Mouse (Mus musculus): Measurements from ENCODE around the gene Prss54. TPM values are rescaled to one million over a fixed set of nuclear protein-coding genes. Genes with fewer than 3 reads are reported as not detected.

Prss54 gene
- total RNA-seq, 2 experiments from 2014 or later, result not detected

DNA sequence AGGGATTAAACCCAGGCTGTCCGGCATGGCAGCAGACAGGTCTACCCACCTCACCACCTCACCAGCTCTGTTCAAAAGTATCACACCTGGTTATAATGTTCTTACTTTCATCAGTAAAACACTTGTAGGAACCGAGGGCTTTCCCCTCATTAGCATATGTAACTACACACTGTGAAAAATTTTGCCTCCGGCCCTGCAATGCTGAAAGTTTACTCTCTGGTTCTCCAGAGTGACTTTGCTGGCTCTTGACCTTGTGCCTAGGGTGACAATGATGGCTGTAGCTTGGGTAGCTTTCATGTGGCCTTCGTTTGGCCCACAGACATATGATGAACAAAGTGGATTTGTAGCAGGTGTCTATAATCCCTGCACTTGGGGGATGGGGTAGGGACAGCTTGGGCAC is 29.2 kb downstream of the Prss54 start:
- TF ChIP-seq CTCF (IDR thresholded peaks at IDR 0.05), result no peak
- intact Hi-C loops (cut with DNase I), result no loop called here
- H3K4me3 ChIP-seq, result no peak overlapping the region
- H3K27ac ChIP-seq, result no peak overlapping the region
- no peak for DNase-seq

DNA sequence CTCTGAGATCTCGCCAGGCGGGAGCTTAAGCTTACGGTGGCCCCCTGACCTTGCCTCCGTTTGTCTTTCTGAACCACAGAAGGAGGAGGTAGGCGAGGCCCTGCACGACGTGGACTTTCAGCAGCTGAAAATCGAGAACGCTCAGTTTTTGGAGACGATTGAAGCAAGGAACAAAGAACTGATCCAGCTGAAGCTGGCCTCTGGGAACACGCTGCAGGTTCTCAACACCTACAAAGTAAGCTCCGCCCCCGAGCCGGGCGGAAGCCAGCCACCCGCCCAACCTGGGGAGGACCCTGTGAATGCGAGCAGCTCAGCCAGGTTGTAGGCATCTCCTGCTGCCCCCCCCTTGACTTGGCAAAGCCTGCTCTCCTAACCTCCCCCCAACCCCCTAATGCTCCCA is 30.3 kb downstream of the Prss54 start:
- no peak overlapping the region for H3K4me3 ChIP-seq
- no peak overlapping the region for H3K27ac ChIP-seq
- no peak for TF ChIP-seq CTCF (IDR thresholded peaks at IDR 0.05)
- intact Hi-C loops (cut with DNase I), result no loop called here
- DNase-seq, result no peak

DNA sequence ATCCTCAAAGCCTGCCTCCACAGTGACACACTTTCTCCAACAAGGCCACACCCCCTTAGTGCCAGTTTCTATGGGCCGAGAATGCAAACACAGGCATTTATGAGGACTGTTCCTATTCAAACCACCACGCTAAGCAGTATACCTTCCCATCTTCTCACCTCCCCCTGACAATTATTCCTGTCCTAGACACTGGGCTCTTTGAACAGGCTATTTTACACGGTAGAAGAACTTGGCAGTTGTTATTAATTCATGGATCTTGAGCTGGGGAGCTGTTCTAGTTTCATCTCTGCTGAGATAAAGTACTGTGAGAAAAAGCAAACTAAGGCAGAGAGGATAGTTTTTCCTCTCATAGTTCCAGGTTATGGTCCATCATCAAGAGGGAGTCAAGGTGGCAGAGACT is 33.1 kb downstream of the Prss54 start:
- Histone ChIP-seq H3K27ac (no peak overlapping the region), H3K4me3 (no peak overlapping the region)
- no peak for DNase-seq
- TF ChIP-seq CTCF (IDR thresholded peaks at IDR 0.05), result no peak
- intact Hi-C loops (cut with DNase I), result no loop called here

DNA sequence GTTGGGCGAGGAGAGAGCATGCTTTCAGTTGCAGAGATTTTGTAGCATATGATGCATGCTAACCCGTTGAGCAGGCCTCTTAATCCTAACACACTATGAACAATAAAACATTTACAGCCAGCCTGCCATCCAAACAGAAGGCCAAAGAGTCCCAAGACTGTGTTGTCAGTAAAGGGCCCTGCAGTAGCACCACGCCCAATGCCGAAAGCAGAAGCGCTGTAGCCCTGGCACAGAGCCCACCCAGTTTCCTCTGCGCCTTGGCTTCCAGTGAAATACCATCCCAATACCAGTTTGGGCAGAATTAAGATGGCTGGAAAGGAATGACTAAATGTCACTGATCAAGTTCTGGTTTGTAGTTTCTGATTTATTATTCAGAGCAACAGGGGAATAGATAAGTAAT is 33.9 kb downstream of the Prss54 start:
- DNase-seq, result no peak
- TF ChIP-seq CTCF (IDR thresholded peaks at IDR 0.05), result no peak
- intact Hi-C loops (cut with DNase I), result no loop called here
- Histone ChIP-seq H3K27ac (no peak overlapping the region), H3K4me3 (no peak overlapping the region)

DNA sequence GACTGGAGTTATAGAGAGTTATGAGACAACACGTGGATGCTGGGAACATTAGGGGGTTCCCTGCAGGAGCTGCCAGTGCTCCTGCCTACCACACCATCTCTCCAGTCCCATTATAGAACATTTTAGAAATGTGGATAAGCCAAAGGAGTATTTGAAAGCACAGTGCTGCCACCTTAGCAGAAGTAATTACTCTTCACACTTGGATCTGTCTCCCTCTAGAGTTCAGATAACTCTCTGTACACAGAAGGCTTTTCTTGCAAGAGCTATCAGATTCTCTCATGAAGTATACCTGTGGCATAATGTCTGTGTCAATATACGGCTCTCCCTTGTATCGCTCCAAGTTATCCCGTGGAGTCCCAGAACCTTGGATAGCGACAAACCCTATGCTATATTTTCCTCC is 36.7 kb downstream of the Prss54 start:
- no peak for DNase-seq

DNA sequence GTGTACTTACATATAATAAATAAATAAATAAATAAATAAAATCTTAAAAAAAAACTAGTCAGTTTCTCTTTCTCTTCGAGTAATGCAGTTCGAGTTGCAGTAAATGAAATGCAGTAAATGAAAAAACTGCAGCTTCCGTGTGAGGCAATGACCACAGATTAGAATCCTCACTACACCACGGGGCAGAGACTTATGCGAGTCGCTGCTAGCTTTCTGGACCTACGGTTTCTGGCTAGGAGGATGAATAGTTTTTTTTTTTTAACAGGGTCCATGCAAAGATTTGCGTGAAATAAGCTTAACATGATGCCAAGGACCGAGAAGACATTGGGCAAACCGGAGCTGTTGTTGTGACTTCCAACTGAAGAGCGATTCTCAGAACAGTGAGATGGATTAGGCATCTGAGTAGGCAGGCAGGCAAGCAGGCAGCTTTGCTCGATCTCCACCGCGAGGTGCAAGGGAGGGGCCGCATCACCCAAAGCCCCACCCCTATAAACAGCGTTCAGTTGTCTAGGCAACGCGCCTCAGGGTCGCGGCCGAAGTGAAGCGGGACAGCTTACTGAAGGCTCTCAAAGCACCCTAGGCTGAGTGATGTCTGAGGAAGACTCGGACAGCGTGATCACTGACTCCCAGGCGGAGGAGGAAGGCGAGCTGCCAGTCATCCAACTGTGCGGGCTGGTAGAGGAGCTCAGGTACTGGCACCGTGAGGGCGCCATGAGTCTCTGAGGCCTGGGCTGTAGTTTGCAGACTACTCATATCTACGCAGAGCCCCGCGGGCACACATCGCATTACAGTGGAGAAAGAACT is 42.4 kb downstream of the Prss54 start, which contains the start of gene Ccdc113:
TSS of gene Ccdc113 (plus strand) at position 502 of the 804 bp plus-strand sequence.
- TF ChIP-seq CTCF (IDR thresholded peaks at IDR 0.05), result no peak
- peak within 1 kb of the TSS; percentile 66 for H3K4me3 ChIP-seq
- peak; percentile 39 for DNase-seq
- intact Hi-C loops (cut with DNase I), result no loop called here
- no peak within 1 kb of the TSS for H3K27ac ChIP-seq

More for the DNA sequence above, 36.7 kb downstream of the Prss54 start:
- TF ChIP-seq CTCF (IDR thresholded peaks at IDR 0.05), result peak; percentile 28; the same call in 1 of the 2 replicates
- Histone ChIP-seq H3K4me3 (no peak overlapping the region), H3K27ac (no peak overlapping the region)
- intact Hi-C loops (cut with DNase I), result no loop called here

DNA sequence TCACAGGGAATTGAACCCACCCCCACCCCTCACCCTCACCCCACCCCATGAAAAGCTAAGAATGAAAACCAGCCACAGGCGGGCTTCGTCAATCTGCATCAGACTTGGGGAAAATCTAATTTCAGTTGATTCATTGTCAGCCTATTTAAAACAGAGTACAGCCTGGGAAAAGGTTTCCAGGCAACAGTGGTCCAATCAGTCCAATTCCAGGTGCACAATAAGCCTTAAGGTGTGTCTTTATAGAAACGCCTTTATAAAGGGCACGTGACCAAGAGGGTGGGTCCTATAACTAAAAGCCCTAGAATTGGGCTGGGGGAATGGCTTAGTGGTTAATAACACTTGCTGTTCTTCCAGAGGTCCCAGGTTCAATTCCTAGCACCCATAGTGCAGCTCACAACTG is 43.9 kb downstream of the Prss54 start:
- no peak for TF ChIP-seq CTCF (IDR thresholded peaks at IDR 0.05)
- intact Hi-C loops (cut with DNase I), result no loop called here
- H3K27ac ChIP-seq, result no peak overlapping the region
- H3K4me3 ChIP-seq, result no peak overlapping the region
- DNase-seq, result no peak

DNA sequence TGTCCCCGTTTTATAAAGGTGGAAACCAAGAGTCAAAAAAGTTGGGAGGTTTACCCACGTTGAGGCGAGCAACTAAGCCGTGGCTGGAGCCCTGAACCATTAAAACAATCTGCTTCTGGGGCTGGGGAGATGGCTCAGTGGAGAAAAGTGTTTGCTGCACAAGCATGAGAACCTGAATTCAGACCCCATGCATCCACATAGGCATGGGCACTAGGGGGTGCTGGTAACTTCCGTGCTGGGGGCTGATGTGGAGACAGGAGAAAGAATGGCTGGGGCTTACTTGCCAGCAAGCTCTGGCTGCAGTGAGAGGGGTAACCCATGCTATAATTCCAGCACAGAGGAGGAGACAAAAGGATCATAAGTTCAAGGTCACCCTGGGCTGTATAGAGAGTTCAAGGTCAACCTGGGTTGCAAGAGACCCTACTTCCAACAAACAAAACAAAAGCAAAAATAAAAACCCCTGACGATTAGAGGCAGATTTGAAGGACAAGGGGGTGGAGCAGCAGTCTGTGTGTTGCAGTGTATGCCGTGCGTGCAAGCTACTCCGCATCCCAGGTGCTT is 47.3 kb downstream of the Prss54 start:
- no peak overlapping the region for H3K4me3 ChIP-seq
- no peak overlapping the region for H3K27ac ChIP-seq
- no peak for TF ChIP-seq CTCF (IDR thresholded peaks at IDR 0.05)
- DNase-seq, result no peak
- intact Hi-C loops (cut with DNase I), result no loop called here

DNA sequence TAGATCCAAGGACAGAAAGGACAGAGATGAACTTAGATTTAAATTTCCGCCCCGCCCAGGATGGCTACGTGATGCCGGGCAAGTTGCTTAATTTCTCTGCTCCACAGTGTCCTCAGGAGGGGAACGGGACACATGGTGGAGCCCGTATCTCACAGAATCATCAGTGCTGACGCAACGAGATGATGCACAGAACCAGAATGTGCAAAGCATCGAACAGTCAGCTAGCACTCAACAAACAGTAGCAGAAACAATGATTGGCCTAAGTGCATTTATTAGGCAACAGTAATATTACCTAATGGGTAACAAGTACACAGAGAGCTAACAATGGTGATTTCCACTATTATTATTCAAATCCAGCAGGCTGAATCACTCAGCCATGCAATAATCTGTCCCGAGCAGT is 47.9 kb downstream of the Prss54 start:
- Histone ChIP-seq H3K4me3 (no peak overlapping the region), H3K27ac (no peak overlapping the region)
- intact Hi-C loops (cut with DNase I), result no loop called here
- no peak for DNase-seq
- no peak for TF ChIP-seq CTCF (IDR thresholded peaks at IDR 0.05)

DNA sequence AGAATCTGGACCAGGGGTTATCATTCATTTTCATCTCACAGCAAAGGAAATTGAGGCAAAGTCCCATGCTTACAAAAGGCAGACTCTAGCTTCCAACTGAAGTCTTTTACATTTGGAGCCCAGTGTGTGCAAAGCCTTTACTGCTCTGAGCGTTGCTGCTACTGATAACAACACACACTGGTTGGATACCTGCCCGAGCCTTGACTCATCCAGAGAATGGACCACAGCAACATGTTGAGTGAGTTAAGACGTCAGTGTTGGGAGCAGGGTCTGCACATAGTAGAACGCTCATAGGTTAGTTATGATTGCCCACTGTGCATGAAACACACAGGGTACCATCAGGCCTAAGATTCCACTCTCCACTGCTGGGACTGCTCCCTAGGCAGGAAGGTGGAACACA is 52.1 kb downstream of the Prss54 start:
- DNase-seq, result no peak
- intact Hi-C loops (cut with DNase I), result no loop called here
- Histone ChIP-seq H3K27ac (no peak overlapping the region), H3K4me3 (no peak overlapping the region)
- TF ChIP-seq CTCF (IDR thresholded peaks at IDR 0.05), result no peak

DNA sequence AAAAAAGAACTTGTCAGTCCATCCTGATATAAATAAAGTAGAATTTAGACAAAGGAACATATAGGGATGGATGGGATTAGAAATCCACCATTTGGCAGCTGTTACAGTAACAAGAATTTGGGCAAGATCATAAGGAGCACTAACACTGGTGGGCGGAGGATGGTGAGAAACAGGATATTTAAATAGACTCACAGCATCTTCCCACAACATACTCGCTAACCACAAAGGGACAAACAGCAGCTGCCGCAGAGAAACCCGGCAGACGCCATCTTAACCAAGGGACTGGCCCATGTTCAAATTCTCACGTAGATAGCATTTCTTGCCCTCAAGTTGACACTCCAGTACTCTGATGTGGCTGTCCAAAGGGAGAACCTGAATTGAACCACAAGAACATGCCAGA is 59.2 kb downstream of the Prss54 start:
- TF ChIP-seq CTCF (IDR thresholded peaks at IDR 0.05), result no peak
- Histone ChIP-seq H3K27ac (no peak overlapping the region), H3K4me3 (no peak overlapping the region)
- intact Hi-C loops (cut with DNase I), result no loop called here
- DNase-seq, result no peak

DNA sequence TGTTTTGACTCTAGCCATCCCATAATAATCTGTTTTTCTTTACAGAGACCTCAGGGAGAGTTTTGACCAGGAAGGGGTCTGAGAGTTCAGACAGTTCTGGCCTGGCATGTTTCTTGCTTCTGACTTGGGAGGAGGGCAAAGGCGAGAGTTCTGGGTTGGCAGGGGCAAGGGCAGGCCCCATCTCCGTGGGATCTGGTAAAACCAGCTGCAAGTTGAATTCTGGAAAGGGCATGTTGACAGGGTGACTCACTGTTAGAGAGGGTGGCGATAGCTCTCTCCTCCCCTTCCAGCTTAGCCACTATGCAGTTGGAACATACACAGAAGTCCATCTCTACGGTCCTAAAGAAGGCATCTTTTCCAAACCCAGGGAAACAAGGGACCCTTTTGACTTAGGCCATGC is 62.9 kb downstream of the Prss54 start:
- DNase-seq, result no peak
- Histone ChIP-seq H3K4me3 (no peak overlapping the region), H3K27ac (no peak overlapping the region)
- intact Hi-C loops (cut with DNase I), result no loop called here
- TF ChIP-seq CTCF (IDR thresholded peaks at IDR 0.05), result no peak

DNA sequence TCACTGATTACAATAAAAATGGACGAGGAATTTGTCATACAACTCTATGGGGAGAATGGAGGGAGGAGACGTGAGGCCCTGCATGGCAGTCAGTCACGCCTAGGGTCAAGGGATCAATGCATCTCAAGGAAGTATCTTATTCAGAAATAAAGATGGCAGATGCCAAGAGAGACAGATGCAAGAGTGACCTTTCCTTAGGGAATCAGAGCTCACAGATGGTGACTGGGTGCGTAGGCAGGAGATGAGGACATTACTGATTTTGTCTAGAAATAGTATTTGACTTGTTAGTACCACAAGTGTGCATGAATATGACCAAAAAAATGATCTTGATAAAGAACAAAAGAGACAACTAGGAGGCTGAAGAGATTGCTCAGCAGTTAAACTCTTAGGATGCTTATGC is 63.9 kb downstream of the Prss54 start:
- no peak for TF ChIP-seq CTCF (IDR thresholded peaks at IDR 0.05)
- H3K4me3 ChIP-seq, result no peak overlapping the region
- no peak overlapping the region for H3K27ac ChIP-seq
- DNase-seq, result no peak
- intact Hi-C loops (cut with DNase I), result no loop called here

Other genes with a start within 250 kb of the Prss54 start
- gene Zfp319, start 244.4 kb downstream of the Prss54 start, total RNA-seq (2021), result 1 to 10 TPM; 3.3 to 4.4 TPM
- gene Usb1, start 244.1 kb downstream of the Prss54 start, total RNA-seq (2021), result 1 to 10 TPM; 5.8 to 7.1 TPM
- 10 to 100 TPM; 13.8 to 17.0 TPM for gene Mmp15, start 224.1 kb downstream of the Prss54 start, total RNA-seq (2021)
- gene Cfap20, start 141.5 kb downstream of the Prss54 start, total RNA-seq (2021), result 1 to 10 TPM; 6.5 TPM
- 10 to 100 TPM; 23.1 to 23.7 TPM for gene Csnk2a2, start 86.3 kb downstream of the Prss54 start, total RNA-seq (2021)
- gene Ccdc113, start 42.3 kb downstream of the Prss54 start, total RNA-seq (2021), result not detected
- gene Gins3, start 57.1 kb upstream of the Prss54 start, total RNA-seq (2021), result under 1 TPM; 0.41 to 0.64 TPM
- gene Ndrg4, start 100.6 kb upstream of the Prss54 start, total RNA-seq (2021), result 1 to 10 TPM; 2.4 to 4.0 TPM
- 10 to 100 TPM; 10.7 to 13.3 TPM for gene Setd6, start 139.5 kb upstream of the Prss54 start, total RNA-seq (2021)
- 10 to 100 TPM; 66.3 to 71.1 TPM for gene Cnot1, start 231.1 kb upstream of the Prss54 start, total RNA-seq (2021)
- gene Sap18b, start 249.0 kb upstream of the Prss54 start, total RNA-seq (2021), result 10 to 100 TPM; 77.5 to 78.4 TPM